Mouse (Mus musculus) bone marrow, adult 2 months (tissue): Measurements from ENCODE around the gene Palm.
A peak's percentile ranks its signal among the peaks of the same experiment; 100 is the strongest.

Source experiments
- CTCF ChIP-seq: fragments of 200-500 bp; IDR thresholded peaks from 2 replicates; pipeline ENCODE4 v1.5.1; 2011; ENCODE audit warnings: low read length, control low read depth; ENCODE audit not compliant: control insufficient read depth, insufficient read depth
- POLR2A ChIP-seq: fragments of 200-500 bp; IDR thresholded peaks from 2 replicates; pipeline ENCODE4 v1.6.1; 2011; ENCODE audit warnings: low read depth, mild to moderate bottlenecking, control low read depth, low read length, borderline replicate concordance; ENCODE audit not compliant: control insufficient read depth

DNA sequence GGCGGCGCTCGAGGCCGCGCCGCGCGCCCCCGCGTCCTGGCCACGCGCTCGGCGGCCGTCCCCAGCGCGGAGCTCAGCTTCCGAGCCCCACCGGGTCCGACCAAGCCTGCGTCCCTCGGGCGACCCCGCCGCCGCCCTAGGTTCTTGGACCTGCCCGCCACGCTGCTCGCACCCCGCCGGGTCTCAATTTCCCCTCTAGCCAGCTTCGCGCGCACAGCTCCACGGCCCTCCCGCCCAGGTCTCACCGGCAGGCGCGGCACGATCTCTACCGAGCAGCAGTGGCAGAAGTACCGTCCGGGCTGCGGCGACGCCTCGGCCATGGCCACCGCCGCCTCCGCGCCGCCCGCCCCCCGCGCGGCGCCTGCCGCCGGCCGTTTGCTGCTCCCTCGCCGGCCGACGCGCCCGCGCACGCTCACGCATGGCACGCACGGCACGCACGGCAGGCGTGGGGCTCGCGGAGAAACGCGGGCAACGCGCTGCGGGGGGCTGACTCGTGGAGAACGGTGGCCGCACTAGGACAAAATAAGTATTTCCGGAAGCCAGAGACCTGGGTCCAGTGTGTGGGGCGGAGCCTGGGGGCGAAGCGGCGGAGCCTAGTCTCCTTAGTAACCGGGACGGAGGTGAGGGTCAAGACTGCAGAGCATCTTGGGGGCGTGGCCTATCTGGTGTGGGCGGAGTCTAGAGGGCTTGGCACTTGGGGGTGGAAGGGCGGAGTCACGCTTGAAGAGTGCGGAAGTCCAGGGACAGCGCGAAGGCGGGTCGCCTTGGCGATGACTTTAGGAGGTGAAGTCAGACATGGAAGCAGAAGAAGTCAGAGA lies 26.7 kb upstream of the Palm start, which contains the start of gene Rnf126:
- TF ChIP-seq POLR2A (peak; percentile 56; the same call in 1 of the 2 replicates), CTCF (no peak)
